Mouse (Mus musculus): ENCODE results near the gene Cdx2.

The Cdx2 gene

DNA sequence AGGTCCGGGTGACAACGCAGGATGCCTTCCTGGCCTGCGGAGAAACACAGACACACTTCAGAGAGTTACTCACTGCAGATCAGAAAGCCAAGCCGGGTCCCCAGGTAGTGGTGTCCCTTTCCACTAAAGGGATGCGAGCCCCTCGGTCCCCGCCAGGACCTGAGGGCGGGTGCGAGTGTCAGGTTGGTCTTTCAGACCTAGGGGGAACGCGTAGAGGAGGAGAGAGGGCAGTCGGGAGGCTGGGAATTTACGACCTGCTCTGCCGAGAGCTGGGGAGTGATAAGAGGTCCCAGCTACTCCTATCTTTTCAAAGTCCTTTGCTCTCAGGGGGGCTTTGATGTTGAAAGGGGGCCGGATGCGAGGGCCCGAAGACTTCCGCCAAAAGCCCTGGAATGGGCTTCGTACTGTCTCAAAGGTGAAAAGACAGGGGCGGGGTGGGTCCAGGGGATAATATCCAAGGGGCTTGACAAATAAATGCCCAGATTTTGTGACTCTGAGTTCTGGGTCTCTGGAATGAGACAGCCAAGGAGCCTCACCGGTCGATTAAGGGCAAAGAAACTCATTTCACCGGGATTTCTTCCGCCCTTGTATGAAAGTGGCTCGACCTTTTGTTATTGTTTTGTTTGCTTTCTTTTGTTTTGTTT lies 8.5 kb upstream of the Cdx2 start:
- DNase-seq (ENCODE audit: low spot score in 2 of 2): no peak

DNA sequence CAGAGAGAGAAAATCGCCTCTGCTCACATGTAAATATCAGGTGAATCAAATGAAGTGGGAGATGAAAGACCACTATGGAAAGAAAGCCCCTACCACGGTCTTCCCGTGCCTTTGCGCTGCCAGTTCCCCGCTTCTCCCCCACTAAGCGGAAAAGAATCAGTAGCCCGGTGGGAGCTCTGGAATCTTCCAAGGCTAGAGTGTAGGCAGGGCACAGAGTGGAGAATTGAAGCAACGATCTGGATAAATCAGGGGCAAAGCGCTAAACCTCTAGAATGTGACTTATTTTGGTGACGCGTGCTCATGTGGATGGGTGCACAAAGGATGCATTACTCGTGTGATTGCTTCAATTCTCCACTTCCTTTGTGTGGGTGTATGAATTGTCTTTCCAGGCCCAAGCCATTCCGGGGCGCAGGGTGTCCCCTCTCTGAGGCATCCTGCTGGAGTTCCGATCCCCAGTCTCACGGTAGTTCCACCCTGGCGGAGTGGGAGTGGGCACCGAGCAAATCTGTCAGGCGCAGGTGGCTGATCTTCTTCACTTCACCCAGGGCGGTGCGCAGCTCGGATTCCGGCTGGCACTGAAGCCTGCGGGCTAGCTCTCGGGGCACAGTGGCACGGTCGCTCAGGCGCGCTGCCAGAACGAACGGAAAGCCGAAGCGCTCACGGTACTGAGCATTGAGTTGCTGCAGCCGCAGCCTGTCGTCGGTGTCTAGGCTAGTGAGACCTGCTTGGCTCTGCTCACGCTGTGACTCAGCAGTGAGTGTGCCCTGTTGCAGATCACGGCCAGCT lies 7.8 kb upstream of the Cdx2 start:
- no peak for DNase-seq (ENCODE audit: low spot score in 2 of 2)

DNA sequence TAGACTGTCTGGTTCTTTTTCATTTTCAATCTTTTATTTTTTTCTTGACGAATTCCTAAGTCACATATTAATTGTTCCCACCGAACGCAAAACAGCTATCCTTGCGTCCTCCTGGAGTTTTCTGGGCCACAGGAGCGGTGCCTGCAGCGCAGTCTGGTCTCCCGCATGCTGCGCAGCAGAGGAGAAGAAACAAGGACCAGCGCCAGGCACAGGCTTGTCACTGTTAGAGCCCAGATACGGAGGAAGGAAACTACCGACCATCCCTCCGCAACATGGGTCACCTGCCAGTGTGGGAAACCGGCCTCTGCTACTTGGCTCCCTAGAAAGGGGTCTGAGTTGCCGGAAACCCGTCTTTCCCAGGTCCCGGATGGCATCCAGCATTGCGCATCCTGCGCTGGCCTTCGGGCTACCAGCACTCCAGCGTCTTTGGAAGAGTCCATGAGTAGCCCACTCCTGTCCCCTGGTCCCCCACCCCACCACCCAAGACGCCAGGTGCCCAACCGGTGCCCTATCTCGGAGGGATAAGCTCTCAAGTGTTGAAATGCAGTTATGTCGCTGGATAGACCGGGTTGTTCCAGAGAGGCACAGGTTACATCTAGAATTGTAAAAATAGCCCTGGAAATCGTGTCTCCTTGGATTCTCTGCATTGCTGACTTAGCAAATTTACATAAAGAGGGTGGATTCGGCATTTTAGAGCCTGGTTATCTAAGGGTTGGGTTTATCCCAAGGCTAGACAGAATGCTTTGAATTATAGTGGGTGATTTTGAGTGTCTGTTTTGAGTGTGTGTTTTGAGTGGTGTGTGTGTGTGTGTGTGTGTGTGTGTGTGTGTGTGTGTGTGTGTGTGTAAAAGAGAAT lies 6.0 kb upstream of the Cdx2 start:
- no peak for DNase-seq (ENCODE audit: low spot score in 2 of 2)

DNA sequence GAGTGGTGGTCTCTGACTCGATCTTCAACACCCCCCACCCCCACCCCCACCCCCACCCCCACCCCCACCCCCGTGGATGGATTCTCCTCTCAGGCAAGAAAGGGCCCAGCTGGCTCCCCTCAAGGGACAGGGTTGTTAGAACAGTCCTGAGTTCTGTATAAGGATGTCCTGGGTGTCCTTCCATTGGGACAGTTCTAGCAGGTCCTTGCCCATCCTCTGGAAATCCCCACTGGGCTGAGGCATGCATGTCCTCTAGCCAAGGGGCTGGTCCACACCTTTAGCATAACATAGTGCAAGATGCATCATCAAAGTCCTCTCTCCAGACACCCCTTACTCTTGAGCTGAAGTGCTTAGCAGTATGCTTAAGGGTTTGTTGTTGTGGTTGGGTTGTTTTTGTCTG lies 2.7 kb upstream of the Cdx2 start:
- DNase-seq (ENCODE audit: low spot score in 2 of 2): no peak

DNA sequence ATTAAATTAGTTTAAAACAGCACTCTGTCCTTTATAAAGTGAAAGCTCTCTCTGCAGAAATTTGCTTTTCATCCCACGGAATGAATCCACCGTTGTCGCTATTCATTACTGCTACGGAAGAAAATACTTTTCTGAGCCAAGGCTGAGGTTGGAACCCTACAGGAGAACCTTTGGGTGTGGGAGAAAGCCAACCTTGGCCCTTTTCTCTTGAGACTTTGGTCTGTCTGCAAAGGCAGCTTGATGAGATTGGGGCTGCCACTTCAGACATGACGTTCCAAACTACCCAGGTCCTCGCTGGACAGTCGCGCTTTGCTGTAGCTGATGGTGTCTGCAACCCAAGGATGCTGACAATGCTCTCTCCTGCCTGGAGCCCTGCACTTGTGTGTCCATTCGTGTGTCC lies 1.4 kb upstream of the Cdx2 start:
- DNase-seq (ENCODE audit: low spot score in 2 of 2): no peak

DNA sequence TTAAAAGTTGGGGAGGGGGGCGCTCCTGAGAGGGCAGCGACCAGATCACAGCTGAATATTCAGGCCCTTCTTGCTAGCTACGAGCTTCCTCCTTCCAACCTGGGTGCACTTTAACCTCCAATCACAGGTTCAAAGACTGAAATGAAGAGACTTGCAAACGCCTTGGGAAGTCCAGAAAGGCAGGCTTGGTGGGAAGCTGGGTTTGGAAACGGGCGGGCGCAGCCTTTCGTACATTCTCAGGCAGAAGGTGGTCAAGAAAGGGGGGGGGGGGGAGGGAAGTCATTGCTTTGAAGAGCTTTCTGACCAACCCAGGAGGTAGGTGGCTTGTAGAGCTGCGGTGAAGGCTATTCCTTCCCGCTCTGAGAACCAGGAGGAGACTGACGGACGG lies 322 bp upstream of the Cdx2 start:
- no peak for DNase-seq (ENCODE audit: low spot score in 2 of 2)

DNA sequence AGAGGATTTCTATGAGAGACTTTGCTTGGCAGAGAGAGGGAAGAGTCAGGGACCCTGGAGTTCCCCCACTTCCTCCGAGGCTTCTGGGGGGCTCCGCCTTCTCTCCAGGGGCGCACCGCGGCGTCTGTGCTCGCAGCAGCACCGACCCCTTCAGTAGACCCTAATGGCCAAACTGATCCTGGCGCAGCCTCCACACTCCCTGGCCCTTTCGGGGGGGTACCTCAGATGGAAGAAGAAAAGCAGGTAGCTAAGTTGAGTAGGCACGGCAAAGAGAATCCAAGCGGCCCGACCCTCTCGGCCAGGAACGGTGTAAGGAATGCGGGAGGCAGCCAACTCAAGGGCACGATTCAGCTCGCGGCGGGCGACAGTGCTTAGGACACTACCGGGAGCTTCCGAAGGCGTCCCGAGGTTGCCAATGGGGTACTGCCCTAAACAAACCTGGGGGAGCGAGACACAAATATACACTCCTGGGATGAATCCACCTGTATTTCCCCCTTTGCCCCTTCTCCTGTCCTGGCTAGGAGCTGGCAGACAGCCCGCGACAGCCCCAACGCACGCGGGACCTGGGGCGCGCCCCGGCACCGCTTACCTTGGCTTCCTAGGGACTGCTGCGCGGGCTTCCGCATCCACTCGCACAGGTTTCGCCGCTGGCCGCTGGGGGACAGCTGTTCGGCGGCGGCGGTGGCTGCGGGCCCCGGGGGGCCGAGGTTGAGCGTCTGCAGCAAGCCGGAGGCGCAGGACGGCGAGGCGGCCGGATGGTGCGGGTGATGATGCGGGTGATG lies 1.0 kb downstream of the Cdx2 start:
- no peak for DNase-seq (ENCODE audit: low spot score in 2 of 2)

DNA sequence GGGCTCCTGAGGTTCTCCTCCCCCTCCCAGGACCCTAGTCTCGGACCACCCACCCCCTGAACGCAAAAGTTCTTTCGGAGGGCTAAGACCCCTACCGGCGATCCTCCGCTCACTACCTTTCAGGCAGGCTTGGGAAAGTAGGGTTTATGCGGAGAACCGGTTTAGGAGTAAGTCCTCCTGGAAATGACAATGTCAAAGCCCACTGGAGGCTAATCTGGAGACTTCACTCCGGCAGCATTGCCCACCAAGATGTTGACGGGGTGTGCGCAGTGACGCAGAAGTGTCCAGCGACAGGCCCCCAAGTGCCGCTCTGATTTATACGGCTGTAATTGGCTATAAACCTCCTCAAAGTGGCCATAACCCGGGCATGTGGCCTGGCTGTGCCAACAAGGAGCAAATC lies 1.9 kb downstream of the Cdx2 start:
- no peak for DNase-seq (ENCODE audit: low spot score in 2 of 2)

DNA sequence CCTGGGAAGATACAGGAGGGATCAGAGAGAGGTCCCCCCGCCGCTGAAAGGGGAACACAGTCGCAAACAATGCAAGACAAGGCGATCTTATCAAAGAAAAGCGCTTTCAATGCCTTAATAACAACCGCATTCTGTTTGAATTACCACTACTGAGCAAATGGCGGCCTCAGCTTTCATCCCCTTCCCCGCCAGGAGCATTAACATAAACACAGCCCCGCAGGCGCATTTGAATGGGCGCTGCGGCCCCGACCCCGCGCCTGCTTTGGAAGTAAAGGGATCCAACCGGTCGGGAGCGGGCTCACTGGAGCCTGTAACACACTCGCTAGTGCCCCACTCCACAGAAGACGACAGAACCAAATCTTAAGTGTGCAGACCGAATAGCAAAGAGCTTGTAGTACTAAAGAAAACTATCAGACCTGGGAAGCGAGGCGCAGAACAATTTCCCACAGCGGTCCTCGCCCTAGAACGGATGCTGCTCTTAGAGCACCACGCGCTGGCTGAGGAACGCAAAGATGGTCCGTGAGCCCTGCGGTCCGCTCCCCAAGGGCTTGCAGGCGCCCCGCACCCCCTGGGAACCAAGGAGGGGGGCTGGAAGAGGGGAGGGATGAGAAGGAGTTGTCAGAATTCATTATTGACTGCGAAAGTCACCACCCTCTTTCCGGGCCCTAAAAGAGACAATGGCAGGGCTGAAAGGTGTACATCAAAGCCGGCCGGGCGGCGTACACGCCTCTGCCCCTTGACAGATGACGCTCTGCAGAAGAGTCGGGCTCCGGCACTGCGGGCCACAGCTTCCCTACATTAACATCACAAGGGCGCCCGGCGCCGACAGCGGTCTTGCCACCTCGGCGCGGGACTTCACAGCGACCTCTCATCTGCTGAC lies 2.6 kb downstream of the Cdx2 start:
- no peak for DNase-seq (ENCODE audit: low spot score in 2 of 2)

DNA sequence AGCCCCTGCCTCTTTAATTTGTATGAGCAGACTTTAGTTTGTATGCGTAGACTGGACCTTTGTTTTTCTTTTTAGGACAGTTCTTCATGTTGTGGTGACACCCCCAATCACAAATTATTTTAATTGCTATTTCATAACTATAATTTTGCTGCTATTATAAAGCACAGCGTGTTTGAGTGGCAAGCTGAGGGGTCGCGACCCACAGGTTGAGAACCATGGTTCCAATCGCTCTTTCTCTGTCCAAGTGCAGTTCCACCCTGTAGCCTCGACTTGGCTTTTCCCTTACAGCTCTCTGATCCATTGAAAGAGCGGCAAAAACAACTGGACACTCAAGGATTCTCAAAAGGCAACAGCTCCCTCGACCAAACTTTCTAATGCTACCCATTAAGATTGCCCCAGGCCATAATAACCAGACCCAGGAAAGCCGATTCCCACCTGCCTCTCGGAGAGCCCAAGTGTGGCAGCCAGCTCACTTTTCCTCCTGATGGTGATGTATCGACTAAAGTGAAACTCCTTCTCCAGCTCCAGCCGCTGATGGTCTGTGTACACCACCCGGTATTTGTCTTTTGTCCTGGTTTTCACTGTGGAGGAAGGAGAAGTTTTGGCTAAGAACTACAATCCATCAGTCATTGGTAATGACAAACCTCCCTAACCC lies 4.2 kb downstream of the Cdx2 start:
- no peak for DNase-seq (ENCODE audit: low spot score in 2 of 2)

DNA sequence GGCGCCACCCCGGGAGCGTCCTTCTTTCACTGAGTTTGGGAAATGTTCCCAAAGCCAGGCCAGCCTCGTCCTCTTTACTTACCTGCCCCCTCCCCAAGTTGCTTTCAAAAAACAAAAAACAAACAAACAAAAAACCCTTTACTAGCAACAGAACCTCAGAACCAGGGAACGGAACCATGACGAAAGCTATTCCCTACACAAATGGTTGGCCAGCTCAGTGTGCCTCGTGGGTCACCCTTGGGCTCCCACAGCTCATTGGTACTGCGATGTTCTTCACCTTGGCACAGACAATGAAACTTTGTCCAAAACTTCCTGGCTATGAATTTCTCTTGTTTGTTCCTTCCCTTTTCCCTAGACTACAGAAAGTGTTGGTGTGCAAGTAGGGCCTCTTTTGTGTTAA lies 4.9 kb downstream of the Cdx2 start:
- no peak for DNase-seq (ENCODE audit: low spot score in 2 of 2)

DNA sequence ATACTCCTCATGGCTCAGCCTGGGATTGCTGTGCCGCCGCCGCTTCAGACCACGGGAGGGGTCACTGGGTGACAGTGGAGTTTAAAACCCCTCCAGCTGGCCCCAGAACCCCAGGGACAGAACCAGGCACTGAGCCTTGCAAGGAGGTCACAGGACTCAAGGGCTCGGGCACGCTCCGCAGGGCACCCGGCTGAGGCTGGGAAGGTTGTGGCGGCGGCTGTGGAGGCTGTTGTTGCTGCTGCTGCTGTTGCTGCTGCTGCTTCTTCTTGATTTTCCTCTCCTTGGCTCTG lies 5.3 kb downstream of the Cdx2 start:
- DNase-seq (ENCODE audit: low spot score in 2 of 2): no peak

DNA sequence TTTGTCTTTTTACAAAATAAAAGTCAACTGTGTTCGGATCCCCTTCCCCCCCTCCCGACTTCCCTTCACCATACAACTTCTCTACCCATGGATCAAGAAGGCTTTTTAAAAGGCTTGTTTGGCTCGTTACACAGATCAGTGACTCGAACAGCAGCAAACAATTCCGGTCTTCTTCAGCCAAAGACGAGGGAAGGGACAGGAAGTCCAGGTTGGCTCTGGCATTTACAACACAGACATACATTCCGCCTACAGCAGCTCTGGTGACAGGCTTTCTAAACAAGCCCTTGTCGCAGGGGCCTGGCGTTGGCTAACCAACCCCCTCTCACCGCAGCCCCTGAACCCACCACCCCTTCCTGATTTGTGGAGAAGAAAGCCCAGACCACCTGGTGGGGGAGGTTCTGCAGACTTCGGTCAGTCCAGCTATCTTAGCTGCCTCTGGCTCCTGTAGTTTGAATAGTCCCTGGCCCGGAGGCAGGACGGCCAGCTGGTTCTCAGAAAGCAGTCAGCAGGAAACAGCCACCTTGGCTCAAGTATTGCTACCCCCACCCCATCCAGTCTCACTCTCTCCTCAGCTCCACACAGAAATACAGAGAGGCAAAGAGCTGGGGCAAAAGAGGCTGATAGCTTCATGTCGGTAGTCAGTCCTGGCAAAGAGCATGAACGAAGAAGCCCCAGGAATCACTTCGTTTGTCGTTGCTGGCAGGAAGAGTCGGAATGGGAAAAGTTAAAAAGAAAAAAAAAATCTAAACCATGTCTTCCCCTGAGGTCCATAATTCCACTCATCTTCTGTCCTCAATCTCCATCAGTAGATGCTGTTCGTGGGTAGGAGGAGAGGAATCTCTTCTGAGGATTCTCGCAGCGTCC lies 5.9 kb downstream of the Cdx2 start:
- DNase-seq (ENCODE audit: low spot score in 2 of 2): no peak

DNA sequence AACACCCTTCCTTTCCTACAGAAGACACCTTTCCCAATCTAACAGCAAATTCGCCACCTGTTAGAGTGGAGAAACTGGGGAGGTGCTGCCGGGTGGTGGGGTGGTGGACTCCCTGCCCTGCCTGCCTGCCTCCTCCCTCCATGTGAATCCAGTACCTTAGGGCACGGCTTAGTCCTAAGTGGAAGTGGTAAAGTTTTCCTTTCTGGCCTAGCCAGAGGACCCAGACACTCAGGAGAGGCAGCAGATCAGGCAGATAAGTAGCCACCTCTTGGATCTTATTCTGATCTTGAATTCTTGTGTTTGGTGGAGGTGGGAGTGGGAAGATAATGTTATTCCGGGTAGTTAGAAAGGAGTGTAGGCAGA lies 7.1 kb downstream of the Cdx2 start:
- DNase-seq (ENCODE audit: low spot score in 2 of 2): no peak

DNA sequence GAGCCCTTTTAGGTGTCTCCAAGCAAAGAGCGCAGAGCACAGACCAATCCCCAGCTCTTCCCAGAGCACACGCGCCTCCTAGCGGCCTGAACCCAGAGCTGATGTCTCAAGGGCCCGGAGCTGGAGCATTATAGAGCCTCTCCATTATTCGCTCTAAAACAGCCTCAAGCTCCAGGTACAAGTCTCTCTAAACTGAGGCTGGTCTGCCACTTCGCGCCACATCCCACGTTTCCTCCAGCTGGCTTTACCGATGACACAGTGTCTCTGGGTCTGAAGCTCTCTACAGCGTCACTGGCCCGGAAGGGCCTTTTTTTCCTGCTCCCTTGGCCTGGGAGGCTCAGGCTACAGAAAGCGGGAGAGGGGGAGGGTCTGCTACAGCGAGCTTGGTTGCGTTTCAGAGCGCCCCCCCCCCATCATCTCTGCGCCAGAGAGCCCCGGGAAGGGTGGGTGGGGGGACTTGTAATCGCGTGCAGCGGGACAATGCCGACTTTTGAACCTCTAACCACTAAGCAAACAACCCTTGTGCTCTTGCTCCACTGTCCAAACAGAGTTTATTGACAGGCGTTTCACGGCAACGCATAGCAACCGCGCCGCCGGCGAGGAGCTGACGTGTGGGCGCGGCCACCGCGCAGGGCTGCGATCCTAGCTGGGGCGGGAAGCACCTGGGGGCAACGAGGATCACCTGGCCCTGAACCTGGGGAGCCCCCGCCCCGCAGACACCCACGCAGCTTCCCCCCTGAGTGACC lies 7.6 kb downstream of the Cdx2 start:
- DNase-seq (ENCODE audit: low spot score in 2 of 2): no peak

DNA sequence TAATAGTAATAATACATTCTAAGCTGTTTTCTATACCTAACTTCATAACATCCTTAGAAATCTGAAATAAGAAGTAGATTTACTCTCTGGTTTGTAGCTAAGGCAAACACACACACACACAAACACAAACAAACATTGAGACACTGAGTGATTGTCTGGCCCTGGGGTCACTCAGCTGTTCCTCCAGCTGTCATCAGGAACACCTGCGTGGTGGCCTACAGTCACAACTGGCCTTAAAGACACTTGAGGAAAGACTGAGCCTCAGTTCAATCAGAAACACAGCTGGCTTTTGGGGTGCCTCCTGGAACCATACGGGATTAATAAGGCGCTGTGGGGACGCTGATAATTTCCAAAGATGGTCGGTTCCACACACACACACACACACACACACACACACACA lies 9.8 kb downstream of the Cdx2 start:
- no peak for DNase-seq (ENCODE audit: low spot score in 2 of 2)

DNA sequence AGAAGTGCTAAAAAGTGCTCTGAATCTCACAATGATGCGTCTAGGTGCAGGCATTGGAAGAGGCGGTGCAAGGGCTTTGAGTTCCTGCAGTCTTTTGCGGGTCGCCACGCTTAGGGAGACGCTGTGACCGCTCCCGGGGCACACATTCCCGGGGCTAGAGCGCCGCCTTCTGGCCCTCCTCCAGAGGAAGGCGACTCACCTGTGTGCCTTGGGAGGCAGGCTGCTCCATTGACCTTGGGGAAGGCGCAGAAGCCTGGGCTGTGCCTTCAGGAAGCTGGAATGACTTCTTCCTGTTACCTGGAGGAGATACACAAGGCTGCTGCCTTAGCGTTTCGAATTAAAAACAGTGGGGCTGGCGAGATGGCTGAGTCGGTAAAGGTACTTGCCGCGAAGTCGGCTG lies 12.9 kb downstream of the Cdx2 start:
- no peak for DNase-seq (ENCODE audit: low spot score in 2 of 2)

DNA sequence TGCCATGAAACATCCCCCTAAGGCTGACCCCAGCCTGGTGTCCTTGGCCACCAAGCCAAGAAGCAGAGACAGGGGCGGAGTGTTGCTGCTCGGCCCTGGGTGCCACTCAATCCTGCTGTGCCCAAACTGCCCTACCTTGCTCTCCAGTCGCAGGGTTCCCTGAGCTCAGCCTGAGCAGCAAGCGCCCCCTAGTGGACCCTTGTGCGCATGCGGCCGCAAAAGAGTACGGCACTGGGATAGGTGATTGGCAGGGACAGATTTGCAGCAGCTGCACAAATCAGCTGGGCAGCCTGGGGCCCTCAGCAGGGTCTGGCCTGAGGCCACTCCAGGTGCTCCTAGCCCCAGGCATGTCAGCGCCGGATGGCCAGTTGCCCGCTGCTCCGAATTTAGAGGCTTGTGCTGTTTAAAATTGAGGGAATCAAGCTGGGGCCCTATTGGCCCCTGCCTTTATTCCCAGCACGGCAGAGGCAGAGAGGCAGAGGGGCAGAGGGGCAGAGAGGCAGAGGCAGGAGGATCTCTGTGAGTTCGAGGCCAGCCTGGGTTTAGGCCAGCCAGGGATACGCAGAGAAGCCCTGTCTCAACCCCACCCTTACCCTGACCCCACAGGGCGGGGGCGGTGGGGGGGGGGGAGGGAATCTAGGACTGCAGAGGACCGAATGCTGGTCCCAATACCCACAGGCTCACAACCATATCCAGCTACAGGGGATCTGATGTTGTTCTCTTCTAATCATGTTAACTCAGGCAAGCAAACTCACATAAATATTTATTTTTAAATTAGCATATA lies 13.8 kb downstream of the Cdx2 start:
- DNase-seq (ENCODE audit: low spot score in 2 of 2): peak in 1 of 2 experiments; percentile 65

Measured in thymus, postnatal 10 days (tissue).